Mouse (Mus musculus) heart, postnatal 0 days (tissue): ENCODE results near the gene Gm4792. TPM values are rescaled to one million over a fixed set of nuclear protein-coding genes. Genes with fewer than 3 reads are reported as not detected.
A peak's percentile ranks its signal among the peaks of the same experiment; 100 is the strongest.

Experiments
- ATAC-seq: fragments of 200-750 bp; cut with Nextera tagmentation; 2 replicates; pipeline ENCODE4 v1.8.0; 2017; ENCODE audit warnings: low read depth, moderate number of reproducible peaks, moderate library complexity; ENCODE audit not compliant: insufficient read depth
- DNase-seq: peaks from one replicate; pipeline ENCODE4 v3.0.0-alpha.2; 2016; ENCODE audit warnings: low spot score
- H3K27ac ChIP-seq: fragments of 300-500 bp; sonication (generic); 2 replicates; pipeline ENCODE4 v1.5.1; 2014; ENCODE audit warnings: low read depth, mild to moderate bottlenecking
- H3K27me3 ChIP-seq: fragments of 300-500 bp; sonication (generic); 2 replicates; pipeline ENCODE4 v1.6.1; 2014; ENCODE audit warnings: low read length, mixed read lengths; ENCODE audit not compliant: control insufficient read depth, insufficient read depth
- H3K36me3 ChIP-seq: fragments of 300-500 bp; sonication (generic); replicated peaks from 2 replicates; pipeline ENCODE4 v1.6.1; 2014; ENCODE audit warnings: low read length, mixed read lengths; ENCODE audit not compliant: control insufficient read depth, insufficient read depth
- H3K4me1 ChIP-seq: fragments of 300-500 bp; sonication (generic); 2 replicates; pipeline ENCODE4 v1.6.1; 2014; ENCODE audit warnings: antibody characterized with exemption; ENCODE audit not compliant: control insufficient read depth, insufficient read depth
- H3K4me2 ChIP-seq: fragments of 300-500 bp; sonication (generic); 2 replicates; pipeline ENCODE4 v1.6.1; 2014; ENCODE audit warnings: low read depth, mild to moderate bottlenecking, low read length, moderate library complexity
- H3K4me3 ChIP-seq: fragments of 300-500 bp; sonication (generic); 2 replicates; pipeline ENCODE4 v1.5.1; 2014; ENCODE audit warnings: low read depth, low read length
- H3K9ac ChIP-seq: fragments of 300-500 bp; sonication (generic); replicated peaks from 2 replicates; pipeline ENCODE4 v1.6.1; 2014; ENCODE audit warnings: low read depth, low read length, mixed read lengths
- H3K9me3 ChIP-seq: fragments of 300-500 bp; sonication (generic); replicated peaks from 2 replicates; pipeline ENCODE4 v1.6.1; 2016; ENCODE audit warnings: low read length; ENCODE audit not compliant: control insufficient read depth
- CTCF ChIP-seq: IDR thresholded peaks from 2 replicates; pipeline ENCODE4 v1.5.1; 2016; ENCODE audit warnings: antibody characterized with exemption, control low read depth, low read depth
- EP300 ChIP-seq: IDR thresholded peaks from 2 replicates; pipeline ENCODE4 v1.6.1; 2016; ENCODE audit warnings: antibody characterized with exemption, low read depth
- WGBS: fragments of 180-500 bp; shearing (Covaris S2); extraction: QIAGEN DNeasy Blood & Tissue Kit; methylation state at CpG from one replicate; pipeline ENCODE4 v1.1.7; 2014; 5-methylcytosine and 5-hydroxymethylcytosine counted together
- polyA plus RNA-seq: library from polyadenylated mRNA; unstranded; fragments of >200 nt; fragmentation: Nextera tagmentation; extraction: Ambion mirVana; gene quantifications from 2 replicates; pipeline ENCODE4 v1.2.1, GENCODE M21; 2015
- total RNA-seq: library from RNA; depleted of rRNA; stranded (reverse); fragments of >200 nt; gene quantifications from 2 replicates; pipeline ENCODE4 v1.2.3, GENCODE M21; 2014; ENCODE audit warnings: low replicate concordance; rRNA removed

Gene Gm4792
- total and polyA plus RNA-seq, 2 experiments from 2014 or later: not detected

DNA sequence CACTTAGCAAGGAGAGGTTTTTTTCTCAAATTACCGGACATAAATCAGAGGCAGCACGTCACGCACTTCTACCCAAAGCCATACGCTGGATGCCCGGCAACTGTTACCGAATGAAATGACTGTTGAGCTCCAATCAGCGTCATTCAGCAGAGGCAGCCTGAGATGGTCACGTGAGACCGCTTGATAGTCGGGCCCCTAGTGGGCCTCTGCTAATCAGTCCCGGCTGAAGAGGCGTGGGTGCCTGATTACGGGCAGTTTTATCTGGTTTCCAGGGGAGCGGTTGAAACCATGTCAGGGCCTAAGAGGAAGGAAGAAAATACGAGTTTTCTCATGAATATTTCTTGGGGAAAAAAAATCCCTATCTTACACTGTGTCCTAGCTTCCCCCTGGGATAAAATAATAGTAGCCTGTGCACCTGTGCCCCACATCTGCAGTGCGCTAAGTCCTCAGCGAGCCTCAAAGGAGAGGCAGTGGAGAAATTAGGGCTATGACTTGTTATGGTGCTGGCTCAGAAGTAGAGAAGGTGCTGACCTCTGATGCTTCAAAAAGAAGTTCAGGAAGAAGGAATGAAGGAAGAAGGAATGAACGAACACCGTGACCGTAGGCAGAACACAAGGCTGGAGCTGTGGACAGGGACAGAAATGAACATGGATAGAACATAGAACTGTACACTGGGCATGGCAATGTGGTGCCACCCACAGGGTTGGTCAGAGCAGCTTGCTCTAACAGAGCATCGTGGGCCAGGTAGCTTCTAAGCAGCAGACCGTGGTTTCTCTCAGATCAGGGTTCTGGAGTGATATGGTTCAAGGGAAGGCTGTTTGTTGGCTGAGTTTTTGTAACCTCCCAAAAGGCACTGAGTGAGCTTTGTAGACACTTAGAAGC lies 48.7 kb downstream of the Gm4792 start:
- peaks cover 14% of the 10 kb centered on the region for H3K4me1 ChIP-seq
- ATAC-seq (peak; percentile 85), DNase-seq (peak; percentile 67)
- no peak for TF ChIP-seq CTCF
- TF ChIP-seq EP300: no peak
- 0 out of 2 replicates have a peak overlapping the region, but pooled peaks have one; percentile 25 for H3K27ac ChIP-seq
- WGBS: 24% methylated on average over 22 of the region's 22 CpGs
- H3K4me3 ChIP-seq: 0 out of 2 replicates have a peak overlapping the region, but pooled peaks have one; percentile 3
- no peaks in the 10 kb centered on the region for H3K27me3 ChIP-seq
- peak overlapping the region; percentile 52 for H3K4me2 ChIP-seq
- H3K9me3 ChIP-seq: no peaks in the 10 kb centered on the region
- no peaks in the 10 kb centered on the region for H3K36me3 ChIP-seq
- H3K9ac ChIP-seq: no peak overlapping the region

DNA sequence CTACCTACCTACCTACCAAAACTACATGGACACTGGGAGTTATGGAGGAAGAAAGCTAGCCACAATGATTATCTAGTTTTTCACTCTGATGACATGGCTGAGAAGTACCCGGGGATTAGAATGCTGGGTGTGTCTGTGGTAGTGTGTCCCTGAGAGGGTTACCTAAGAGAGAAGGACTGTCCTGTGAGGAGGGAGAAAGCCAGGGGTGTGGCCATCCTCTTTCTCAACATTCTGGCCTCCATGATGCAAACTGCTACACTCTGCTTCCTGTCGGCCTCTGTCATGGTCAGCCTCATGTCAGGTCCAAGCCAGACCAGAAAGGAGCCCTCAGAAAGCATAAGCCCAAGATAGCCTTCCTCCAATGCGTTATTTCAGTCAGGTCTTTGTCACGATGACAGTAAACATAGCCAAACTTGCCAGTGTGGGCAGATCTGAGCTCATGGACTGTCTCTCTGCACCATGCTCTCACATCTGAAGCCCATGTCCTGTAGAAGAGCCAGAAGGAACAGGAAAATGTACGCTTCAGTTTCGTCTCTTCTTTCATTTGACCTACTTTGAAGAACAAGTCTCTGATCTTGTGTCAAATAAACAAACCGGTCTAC lies 50.7 kb downstream of the Gm4792 start:
- H3K4me3 ChIP-seq: no peak overlapping the region
- WGBS: 86% methylated on average over 7 of the region's 7 CpGs
- no peaks in the 10 kb centered on the region for H3K9me3 ChIP-seq
- no peak for TF ChIP-seq CTCF
- no peak for TF ChIP-seq EP300
- H3K27me3 ChIP-seq: no peaks in the 10 kb centered on the region
- no peak for ATAC-seq
- H3K36me3 ChIP-seq: no peaks in the 10 kb centered on the region
- H3K4me1 ChIP-seq: peaks cover 14% of the 10 kb centered on the region
- H3K4me2 ChIP-seq: no peak overlapping the region
- DNase-seq: no peak
- H3K9ac ChIP-seq: no peak overlapping the region
- H3K27ac ChIP-seq: no peak overlapping the region; the same call in 1 of the 2 replicates

Other genes starting within 250 kb of the Gm4792 start
- 4.8 and 11.7 TPM in 2 replicates for gene Nr2c1, start 150.7 kb downstream of the Gm4792 start, total RNA-seq
- 5.2 and 5.3 TPM in 2 replicates for gene Nr2c1, start 150.7 kb downstream of the Gm4792 start, polyA plus RNA-seq
- gene Ndufa12, start 100.0 kb downstream of the Gm4792 start, total RNA-seq: 400 and 502 TPM in 2 replicates
- gene Ndufa12, start 100.0 kb downstream of the Gm4792 start, polyA plus RNA-seq: 1,221 and 1,258 TPM in 2 replicates
- gene Tmcc3, start 13.2 kb upstream of the Gm4792 start, total RNA-seq: 4.1 and 11.4 TPM in 2 replicates
- gene Tmcc3, start 13.2 kb upstream of the Gm4792 start, polyA plus RNA-seq: 9.6 and 10.0 TPM in 2 replicates